Mouse (Mus musculus): ENCODE results near the gene Minos1. TPM values are rescaled to one million over a fixed set of nuclear protein-coding genes. Genes with fewer than 3 reads are reported as not detected.
A peak's percentile ranks its signal among the peaks of the same experiment; 100 is the strongest.

Minos1 gene
- polyA plus RNA-seq, 1 experiment from 2014 or later: 523 TPM

DNA sequence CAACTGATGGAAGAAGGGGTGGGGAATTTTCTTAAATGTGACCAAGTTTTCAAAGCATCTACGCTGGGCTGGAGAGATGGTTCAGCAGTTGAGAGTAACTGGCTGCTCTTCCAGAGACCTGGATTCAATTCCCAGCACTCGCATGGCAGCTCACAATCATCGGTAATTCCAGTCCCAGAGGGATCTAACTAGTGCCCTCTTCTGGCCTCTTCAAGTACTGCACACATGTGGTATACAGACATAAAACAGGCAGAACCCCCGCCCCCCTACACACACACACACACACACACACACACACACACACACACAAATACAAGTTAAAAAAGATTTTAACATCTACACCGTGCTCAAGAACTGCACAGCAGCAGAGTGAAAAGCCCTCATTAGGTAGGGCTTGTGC, 15.2 kb downstream of the Minos1 start:
- ATAC-seq: no peak
- Histone ChIP-seq H3K4me1 (peaks cover 28% of the 10 kb centered on the region), H3K9ac (no peak overlapping the region), H3K4me2 (no peak overlapping the region), H3K36me3 (ENCODE audit: poor library complexity, severe bottlenecking) (no peaks in the 10 kb centered on the region), H3K27ac (no peak overlapping the region), H3K27me3 (no peaks in the 10 kb centered on the region), H3K4me3 (no peak overlapping the region), H3K9me3 (replicated peaks) (no peaks in the 10 kb centered on the region)
- 80% methylated on average over 5 of the region's 5 CpGs for WGBS

DNA sequence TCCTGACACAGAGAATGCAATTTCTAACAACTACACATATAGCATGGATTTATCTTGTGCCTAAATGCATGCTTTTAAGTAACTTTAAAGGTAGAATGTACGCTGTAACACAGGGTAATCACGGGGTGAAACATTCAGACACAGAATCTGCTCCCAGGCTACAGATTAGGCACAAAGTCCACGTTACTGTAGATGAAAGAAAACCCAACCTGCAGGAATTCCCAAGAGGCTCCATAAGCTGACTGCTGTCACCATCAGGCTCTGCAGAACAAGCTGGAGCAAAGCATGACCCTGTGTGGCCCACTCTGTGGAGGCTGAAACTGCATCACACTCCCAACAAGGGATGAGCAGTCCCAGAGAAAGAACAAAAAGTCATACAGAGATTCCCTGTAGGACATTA, 18.4 kb downstream of the Minos1 start:
- ATAC-seq: no peak
- WGBS: 80% methylated on average over 3 of the region's 3 CpGs

DNA sequence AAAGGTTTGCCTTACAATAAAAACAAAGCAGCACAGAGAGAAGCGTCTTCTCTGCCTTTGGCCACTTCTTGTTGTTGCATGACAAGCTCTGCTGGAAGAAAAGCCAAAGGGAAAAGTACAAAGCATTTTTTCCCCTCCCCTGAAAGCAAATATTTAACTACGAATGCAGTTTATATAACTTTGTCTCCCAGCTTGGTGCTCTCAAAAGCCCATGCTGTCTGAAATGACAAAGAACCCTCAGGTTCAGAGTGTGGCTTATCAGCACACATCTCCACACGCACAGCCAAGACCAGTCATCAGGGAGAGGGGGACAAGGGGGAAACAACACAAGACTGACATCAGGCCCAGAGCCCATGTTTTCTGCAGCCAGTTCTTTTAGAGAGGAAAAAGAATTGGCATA, 19.5 kb downstream of the Minos1 start:
- H3K4me3 ChIP-seq: no peak overlapping the region
- H3K36me3 ChIP-seq (ENCODE audit: poor library complexity, severe bottlenecking): 0 out of 2 replicates have a peak, but pooled peaks cover 5% of the 10 kb centered on the region
- no peaks in the 10 kb centered on the region for H3K27me3 ChIP-seq
- H3K9ac ChIP-seq: no peak overlapping the region
- no peaks in the 10 kb centered on the region for H3K9me3 ChIP-seq (replicated peaks)
- no peak overlapping the region for H3K4me2 ChIP-seq
- ATAC-seq: no peak
- H3K4me1 ChIP-seq: peaks cover 25% of the 10 kb centered on the region
- WGBS: 68% methylated on average over 3 of the region's 3 CpGs
- H3K27ac ChIP-seq: no peak overlapping the region

More for the DNA sequence above, 18.4 kb downstream of the Minos1 start:
- no peak overlapping the region for H3K4me3 ChIP-seq
- no peaks in the 10 kb centered on the region for H3K27me3 ChIP-seq
- H3K9me3 ChIP-seq (replicated peaks): no peaks in the 10 kb centered on the region
- no peak overlapping the region for H3K4me2 ChIP-seq
- H3K4me1 ChIP-seq: peaks cover 29% of the 10 kb centered on the region
- 0 out of 2 replicates have a peak, but pooled peaks cover 5% of the 10 kb centered on the region for H3K36me3 ChIP-seq (ENCODE audit: poor library complexity, severe bottlenecking)
- H3K27ac ChIP-seq: no peak overlapping the region
- no peak overlapping the region for H3K9ac ChIP-seq

DNA sequence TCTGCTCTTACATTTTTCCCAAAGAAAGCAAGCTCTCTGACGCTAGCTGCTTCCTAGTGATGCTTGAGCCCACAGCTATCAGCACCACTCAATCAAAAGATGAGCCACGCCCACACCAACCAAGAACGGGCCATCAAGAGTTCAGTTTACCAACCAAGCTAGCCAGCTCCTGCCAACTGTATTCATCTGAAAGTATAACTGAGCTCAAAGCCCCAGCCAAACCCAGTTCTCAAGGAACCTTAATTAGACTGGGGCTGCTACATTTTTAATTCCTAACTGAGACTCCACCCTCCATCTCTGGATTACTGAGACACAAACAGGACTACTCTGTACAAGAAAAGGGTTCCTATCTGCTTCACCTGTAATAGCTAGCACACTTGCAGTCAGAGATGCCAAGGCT, 20.1 kb downstream of the Minos1 start:
- no peak overlapping the region for H3K4me3 ChIP-seq
- no peaks in the 10 kb centered on the region for H3K9me3 ChIP-seq (replicated peaks)
- H3K27ac ChIP-seq: no peak overlapping the region
- peaks cover 20% of the 10 kb centered on the region for H3K4me1 ChIP-seq
- ATAC-seq: no peak
- WGBS: 77% methylated on average over 3 of the region's 3 CpGs
- H3K4me2 ChIP-seq: no peak overlapping the region
- no peaks in the 10 kb centered on the region for H3K27me3 ChIP-seq
- 0 out of 2 replicates have a peak, but pooled peaks cover 5% of the 10 kb centered on the region for H3K36me3 ChIP-seq (ENCODE audit: poor library complexity, severe bottlenecking)
- no peak overlapping the region for H3K9ac ChIP-seq

DNA sequence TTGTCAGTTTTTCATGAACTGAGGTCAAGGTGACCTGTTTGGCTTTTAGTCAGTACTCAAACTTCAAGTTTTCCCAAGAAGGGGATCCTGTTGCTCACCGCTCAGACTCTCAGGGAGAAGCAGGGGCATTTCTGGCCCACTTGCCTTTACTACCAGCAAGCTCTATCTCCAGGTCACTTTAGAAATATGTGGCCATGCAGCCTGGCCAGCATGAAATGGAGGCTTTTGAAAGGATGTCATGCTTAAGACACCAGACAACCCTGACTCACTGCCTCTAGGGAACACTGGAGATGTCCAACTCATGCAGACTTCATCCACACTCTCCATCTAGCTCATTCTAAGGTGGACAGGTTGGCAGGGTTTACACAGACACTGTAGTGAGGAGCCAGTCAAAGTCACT, 25.5 kb downstream of the Minos1 start:
- Histone ChIP-seq H3K4me1 (no peaks in the 10 kb centered on the region), H3K27ac (no peak overlapping the region), H3K27me3 (no peaks in the 10 kb centered on the region), H3K9me3 (replicated peaks) (no peaks in the 10 kb centered on the region), H3K4me3 (no peak overlapping the region), H3K4me2 (no peak overlapping the region), H3K9ac (no peak overlapping the region), H3K36me3 (ENCODE audit: poor library complexity, severe bottlenecking) (peaks cover 41% of the 10 kb centered on the region)
- no peak for ATAC-seq
- 98% methylated on average over 1 of the region's 1 CpGs for WGBS

DNA sequence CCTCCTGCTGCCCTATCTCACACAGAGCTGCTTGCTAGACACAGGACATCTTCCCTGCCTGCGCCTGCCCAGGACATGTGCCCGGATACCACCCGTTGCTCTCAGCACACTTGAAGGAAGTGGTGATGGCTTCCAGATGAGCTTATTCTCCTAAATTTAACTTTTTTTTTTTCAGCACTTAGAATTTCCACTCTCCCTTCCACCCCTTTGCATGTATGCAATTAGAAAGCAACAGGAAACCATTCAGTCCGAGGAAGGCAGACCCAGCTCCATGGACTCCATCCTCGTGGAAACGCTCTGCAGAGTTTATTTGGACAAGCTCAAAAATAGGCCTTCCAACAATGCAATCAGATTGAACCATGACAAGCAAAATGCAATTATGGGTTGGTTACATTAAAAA, 29.4 kb downstream of the Minos1 start:
- no peak overlapping the region for H3K4me2 ChIP-seq
- no peak for ATAC-seq
- H3K9me3 ChIP-seq (replicated peaks): no peaks in the 10 kb centered on the region
- H3K9ac ChIP-seq: no peak overlapping the region
- no peaks in the 10 kb centered on the region for H3K27me3 ChIP-seq
- no peaks in the 10 kb centered on the region for H3K4me1 ChIP-seq
- no peak overlapping the region for H3K4me3 ChIP-seq
- H3K36me3 ChIP-seq (ENCODE audit: poor library complexity, severe bottlenecking): peaks cover 37% of the 10 kb centered on the region
- WGBS: 83% methylated on average over 6 of the region's 6 CpGs
- no peak overlapping the region for H3K27ac ChIP-seq

DNA sequence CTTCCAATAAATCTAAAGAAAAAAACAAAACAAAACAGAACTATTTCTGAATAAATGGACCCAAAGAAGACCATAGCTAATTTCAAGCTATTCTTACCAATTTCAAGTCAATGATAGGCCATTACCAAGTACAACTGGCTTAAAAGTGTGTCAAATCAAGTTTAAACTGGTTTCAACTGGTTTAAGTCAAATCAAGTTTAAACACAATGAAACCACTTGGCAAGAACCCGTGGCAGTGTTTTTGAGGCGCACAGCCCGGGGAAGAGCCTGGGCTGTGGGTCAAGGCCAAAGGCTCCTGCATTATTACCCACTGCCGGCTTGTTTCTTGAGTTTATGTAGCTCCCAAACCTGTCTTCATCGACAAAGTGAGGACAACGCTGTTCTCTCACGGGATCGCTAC, 30.6 kb downstream of the Minos1 start:
- Histone ChIP-seq H3K27ac (no peak overlapping the region), H3K36me3 (ENCODE audit: poor library complexity, severe bottlenecking) (peaks cover 37% of the 10 kb centered on the region), H3K4me3 (no peak overlapping the region), H3K4me2 (no peak overlapping the region), H3K27me3 (peaks cover 2% of the 10 kb centered on the region), H3K9me3 (replicated peaks) (peaks cover under 1% of the 10 kb centered on the region; the same call in 1 of the 2 replicates), H3K4me1 (no peaks in the 10 kb centered on the region), H3K9ac (no peak overlapping the region)
- ATAC-seq: no peak
- 90% methylated on average over 8 of the region's 8 CpGs for WGBS

DNA sequence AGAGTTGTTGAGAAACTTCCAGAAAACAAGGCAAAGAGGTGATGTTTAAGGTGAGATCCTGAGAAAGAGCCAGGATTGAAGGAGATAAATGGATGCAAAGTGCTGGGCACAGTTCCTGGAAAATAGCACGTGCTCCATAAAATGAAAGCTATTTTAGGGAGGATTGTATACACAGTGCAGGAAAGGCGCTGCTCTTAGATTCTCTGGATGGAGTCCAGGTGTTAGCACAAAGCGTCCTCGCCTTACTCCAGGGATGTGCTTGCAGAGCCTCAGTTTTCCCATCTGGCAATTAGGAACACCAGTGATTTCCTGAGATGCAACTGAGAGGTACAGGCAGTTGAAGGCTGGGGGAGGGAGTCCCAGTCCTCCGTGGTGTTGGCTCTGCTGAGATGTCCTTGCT, 34.7 kb downstream of the Minos1 start:
- Histone ChIP-seq H3K27ac (no peak overlapping the region), H3K36me3 (ENCODE audit: poor library complexity, severe bottlenecking) (0 out of 2 replicates have a peak, but pooled peaks cover under 1% of the 10 kb centered on the region), H3K4me1 (peaks cover 20% of the 10 kb centered on the region), H3K4me2 (no peak overlapping the region), H3K4me3 (no peak overlapping the region), H3K27me3 (peaks cover 43% of the 10 kb centered on the region), H3K9me3 (replicated peaks) (peaks cover 7% of the 10 kb centered on the region; the same call in 1 of the 2 replicates), H3K9ac (no peak overlapping the region)
- no peak for ATAC-seq
- WGBS: 84% methylated on average over 5 of the region's 5 CpGs

DNA sequence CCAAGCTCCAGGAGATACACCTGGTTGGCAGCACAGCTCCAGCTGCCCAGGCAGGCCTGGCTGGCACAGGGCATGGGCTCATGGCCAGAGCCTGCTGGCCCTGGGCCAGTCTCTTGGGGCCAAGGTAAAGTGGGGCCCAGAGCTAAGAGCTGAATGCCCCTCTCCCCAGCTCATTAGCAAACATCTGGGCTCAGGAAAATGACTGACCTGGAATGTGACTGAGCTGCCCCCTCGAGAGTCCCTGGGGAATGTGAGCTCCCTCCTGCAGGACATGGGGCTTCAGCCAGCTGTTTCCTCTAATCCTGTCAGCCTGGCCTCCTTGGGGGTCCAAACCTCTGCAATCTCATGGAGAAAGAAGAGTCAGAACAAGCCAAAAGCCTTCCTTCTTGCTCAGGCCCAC, 35.5 kb downstream of the Minos1 start:
- Histone ChIP-seq H3K27me3 (peaks cover 51% of the 10 kb centered on the region), H3K4me3 (no peak overlapping the region), H3K27ac (no peak overlapping the region), H3K4me2 (no peak overlapping the region), H3K36me3 (ENCODE audit: poor library complexity, severe bottlenecking) (no peaks in the 10 kb centered on the region), H3K9ac (no peak overlapping the region), H3K9me3 (replicated peaks) (peaks cover 7% of the 10 kb centered on the region; the same call in 1 of the 2 replicates), H3K4me1 (peaks cover 24% of the 10 kb centered on the region)
- ATAC-seq: no peak
- 23% methylated on average over 1 of the region's 1 CpGs for WGBS

DNA sequence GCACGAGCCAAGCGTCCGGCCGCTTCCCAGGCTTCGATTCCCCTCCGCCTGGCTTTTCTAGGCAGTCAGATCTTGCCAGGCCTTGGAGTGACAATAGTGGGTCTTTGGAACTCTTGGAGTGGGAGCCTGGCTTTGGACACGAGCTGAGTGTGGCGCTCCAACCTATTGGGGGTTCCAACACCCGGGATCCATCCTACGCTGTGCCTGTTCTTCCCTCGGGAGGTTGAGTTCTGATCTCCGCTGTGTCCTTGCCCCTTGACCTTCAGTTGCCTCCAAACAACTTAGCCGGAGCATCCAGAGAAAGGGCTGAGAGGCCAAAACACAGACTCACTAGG, 37.8 kb downstream of the Minos1 start:
- Histone ChIP-seq H3K27ac (no peak overlapping the region), H3K4me3 (peak overlapping the region; percentile 54), H3K27me3 (peaks cover 69% of the 10 kb centered on the region), H3K9me3 (replicated peaks) (peaks cover 7% of the 10 kb centered on the region; the same call in 1 of the 2 replicates), H3K4me1 (peaks cover 27% of the 10 kb centered on the region), H3K4me2 (peak overlapping the region; percentile 90), H3K9ac (peak overlapping the region; percentile 71; the same call in 1 of the 2 replicates), H3K36me3 (ENCODE audit: poor library complexity, severe bottlenecking) (no peaks in the 10 kb centered on the region)
- 0 out of 2 replicates have a peak, but pooled peaks have one; percentile 19 for ATAC-seq
- WGBS: 24% methylated on average over 13 of the region's 13 CpGs

DNA sequence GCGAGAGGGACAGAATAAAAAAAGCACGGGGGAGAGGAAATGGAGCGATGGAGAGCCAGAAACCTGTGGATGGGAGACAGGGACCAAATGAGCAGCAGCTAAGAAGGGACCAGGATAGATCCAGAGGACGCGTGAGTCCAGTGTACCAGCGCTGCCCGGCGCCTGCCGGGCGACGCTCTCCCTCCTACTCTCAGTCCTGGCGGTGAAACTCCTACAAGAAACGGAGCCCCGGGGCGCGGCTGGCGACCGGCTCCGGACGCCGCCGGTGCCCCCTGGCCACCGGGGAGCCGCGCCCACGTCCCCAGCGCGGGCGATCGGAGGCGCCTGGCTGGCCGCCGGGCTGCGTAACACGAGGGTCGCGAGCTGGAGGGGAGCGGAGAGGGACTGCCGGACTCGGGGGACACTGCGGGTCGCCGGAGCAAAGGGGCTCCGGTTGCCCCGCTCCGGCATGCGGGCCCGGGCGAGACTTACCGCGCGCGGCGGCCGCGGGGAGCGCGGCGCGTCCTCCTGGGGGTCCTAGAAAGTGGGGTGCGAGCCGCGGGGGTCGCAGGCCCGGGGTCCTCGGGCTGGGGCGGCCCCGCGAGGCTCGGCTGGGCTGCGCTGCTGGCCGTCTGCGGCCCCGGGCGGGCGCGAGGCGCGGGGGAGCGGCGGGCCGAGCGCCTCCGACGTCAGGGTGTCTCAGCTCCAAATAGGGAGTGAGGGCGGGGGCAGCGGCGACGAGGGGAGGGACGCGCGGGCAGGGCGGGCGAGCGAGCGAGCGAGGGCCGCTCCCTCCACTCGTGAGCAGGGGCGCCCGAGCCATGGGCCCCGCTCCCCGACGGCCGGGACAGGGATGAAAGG, 38.3 kb downstream of the Minos1 start, which contains the start of gene Nbl1:
Gene Nbl1 (minus strand): TSS at position 638 of the 840 bp plus-strand sequence.
- WGBS: under 1% methylated on average over 87 of the region's 105 CpGs
- peaks cover 7% of the 10 kb centered on the region; the same call in 1 of the 2 replicates for H3K9me3 ChIP-seq (replicated peaks)
- peak within 1 kb of the TSS; percentile 25; the same call in 1 of the 2 replicates for H3K27ac ChIP-seq
- peak within 1 kb of the TSS; percentile 54 for H3K4me3 ChIP-seq
- H3K36me3 ChIP-seq (ENCODE audit: poor library complexity, severe bottlenecking): no peaks in the 10 kb centered on the region
- peaks cover 72% of the 10 kb centered on the region for H3K27me3 ChIP-seq
- H3K4me2 ChIP-seq: peak within 1 kb of the TSS; percentile 90
- H3K9ac ChIP-seq: peak within 1 kb of the TSS; percentile 71
- peak; percentile 38; the same call in 1 of the 2 replicates for ATAC-seq
- H3K4me1 ChIP-seq: peaks cover 27% of the 10 kb centered on the region

DNA sequence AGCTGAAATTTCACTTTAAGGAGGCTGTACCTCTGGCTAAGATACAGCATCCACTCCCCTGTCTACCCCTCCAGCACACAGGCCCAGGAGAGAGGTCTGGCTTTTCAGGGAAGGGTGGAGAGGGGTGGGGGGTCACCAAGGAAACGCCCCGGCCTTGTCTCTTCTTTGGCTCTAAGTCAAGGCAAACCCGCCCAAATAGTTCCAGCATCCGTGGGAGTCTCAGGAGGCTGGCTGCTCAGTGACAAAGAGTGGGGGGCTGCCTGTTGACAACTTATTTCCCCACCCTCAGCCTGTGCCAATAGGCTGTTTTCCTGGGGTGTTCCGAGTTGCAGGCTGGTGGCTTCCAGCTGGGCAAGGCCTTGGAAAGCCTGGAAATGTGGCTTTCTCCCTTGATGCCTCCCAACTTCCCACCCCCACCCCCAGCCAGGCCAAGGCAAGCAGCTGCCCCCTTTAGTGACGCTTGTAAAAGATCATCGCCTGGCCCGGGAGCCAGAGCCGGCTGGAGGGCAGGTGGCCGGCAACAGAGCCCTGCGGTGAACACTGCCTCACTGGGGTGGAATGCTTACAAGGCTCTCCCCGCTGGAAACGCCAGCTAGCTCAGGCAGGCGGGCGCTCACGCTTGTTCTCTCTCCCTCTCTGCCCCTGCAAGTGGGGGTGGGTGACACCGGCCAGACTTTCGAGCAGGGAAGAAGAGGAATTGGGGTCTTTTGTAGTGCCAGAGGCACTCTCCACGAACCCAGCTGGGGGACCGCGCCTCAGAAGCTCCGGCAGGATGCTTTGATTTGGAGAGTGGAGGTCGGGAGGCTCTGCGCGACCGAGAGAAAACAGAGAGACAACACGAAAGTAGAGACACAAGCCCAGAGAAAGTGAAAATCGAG, 39.2 kb downstream of the Minos1 start:
- Histone ChIP-seq H3K36me3 (ENCODE audit: poor library complexity, severe bottlenecking) (no peaks in the 10 kb centered on the region), H3K9ac (peak overlapping the region; percentile 71), H3K4me2 (peak overlapping the region; percentile 90), H3K27me3 (peaks cover 72% of the 10 kb centered on the region), H3K4me3 (peak overlapping the region; percentile 54), H3K4me1 (peaks cover 27% of the 10 kb centered on the region), H3K27ac (peak overlapping the region; percentile 25; the same call in 1 of the 2 replicates), H3K9me3 (replicated peaks) (peaks cover 7% of the 10 kb centered on the region; the same call in 1 of the 2 replicates)
- no peak for ATAC-seq
- WGBS: 3% methylated on average over 28 of the region's 28 CpGs

Measured in forebrain, embryonic 13.5 days (tissue).